Mouse (Mus musculus) ovary, postnatal 14 days (tissue): Measurements from ENCODE around the gene Ranbp3l.

Experiments
- DNase-seq: peaks from one replicate; pipeline ENCODE4 v3.0.0; 2022; ENCODE audit warnings: low spot score

The Ranbp3l gene

DNA sequence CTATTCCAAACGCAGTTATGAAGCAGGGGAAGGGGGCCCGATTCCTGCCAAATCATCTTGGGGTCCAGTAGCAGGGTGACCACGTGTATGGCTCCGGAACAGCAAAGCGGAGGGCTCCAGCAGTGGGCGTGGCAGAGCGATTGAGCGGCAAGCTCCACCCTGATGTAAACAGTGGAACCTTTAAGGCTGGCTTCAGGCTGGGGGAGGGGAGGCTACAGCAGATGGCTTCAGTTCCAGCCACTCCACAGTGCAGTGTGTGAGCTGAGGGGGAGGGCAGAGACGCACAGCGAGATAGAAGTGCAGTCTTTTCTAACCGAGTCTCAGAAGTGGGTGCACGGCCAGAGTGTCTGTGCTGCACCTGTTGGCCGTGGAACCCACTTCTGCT lies 126.6 kb downstream of the Ranbp3l start:
- no peak for DNase-seq

- no peak for DNase-seq
Observed at GRCm38 (mm10) chr15:9096865-9097264, 129.1 kb downstream of the Ranbp3l start.

DNA sequence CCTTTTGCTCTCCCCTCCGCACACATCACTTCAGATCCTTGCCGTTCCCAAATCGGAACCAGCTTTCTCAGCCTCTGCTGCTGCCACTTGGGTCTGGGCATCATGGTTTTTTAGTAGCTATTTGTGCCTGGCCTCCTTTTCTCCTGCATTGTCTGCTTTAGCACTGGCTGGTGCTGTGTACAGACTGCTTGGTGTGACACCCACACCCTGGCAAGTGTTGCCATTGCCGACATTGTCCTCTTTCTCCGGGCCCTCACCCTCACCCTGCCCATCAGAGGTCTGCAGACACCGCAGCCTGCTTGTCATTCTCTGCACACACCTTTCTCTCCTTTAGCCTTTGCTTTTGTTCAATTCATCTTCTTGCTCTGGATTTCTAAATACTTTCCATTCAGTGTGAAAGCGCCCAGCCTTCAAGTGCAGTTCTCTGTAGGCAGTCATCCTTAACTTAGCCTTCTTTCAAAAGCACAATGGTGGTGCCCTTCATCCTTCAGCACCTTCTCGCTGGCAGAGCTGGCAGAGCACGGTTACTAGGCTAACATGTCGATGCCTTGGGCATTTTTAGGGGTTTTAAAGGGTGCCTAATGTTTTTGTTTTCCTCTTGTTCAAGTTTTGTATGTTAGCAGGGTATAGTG lies 132.8 kb downstream of the Ranbp3l start:
- no peak for DNase-seq

DNA sequence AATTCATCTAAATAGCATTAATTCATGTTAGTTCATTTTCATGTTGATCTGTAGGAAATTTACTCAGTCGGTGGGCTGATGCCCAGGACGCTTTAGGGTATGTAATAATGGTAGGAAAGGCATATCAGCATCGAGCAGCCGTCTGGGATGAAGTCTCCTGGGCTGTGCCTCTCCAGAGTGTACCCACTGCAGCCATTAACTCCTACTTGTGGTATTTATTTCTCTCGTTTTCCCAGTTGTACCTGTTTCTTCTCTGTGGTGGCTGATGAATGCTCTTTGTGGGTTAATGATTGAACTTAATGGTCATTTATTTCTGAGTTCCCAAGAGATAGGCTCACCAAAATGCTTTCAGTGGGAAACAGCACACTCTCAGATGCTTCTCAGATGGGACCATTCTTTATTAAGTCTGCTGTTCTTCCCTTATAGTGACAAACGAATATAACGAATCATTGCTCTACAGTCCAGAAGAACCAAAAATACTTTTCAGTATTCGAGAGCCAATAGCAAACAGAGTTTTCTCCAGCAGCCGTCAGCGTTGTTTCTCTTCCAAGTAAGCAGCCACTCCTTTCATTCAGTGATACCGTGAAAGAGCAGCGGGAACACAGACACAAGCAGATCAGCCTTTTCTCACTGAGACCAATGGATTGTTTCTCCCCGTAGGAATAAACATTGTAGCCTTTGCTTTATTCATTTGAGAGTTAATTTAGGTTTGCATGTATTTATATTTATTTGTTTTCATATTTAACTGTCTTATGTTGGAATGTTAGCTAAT lies 138.7 kb downstream of the Ranbp3l start:
- DNase-seq: no peak

GRCm38 (mm10) chr15:9110526-9111347 lies 143.0 kb downstream of the Ranbp3l start:
- DNase-seq: no peak

DNA sequence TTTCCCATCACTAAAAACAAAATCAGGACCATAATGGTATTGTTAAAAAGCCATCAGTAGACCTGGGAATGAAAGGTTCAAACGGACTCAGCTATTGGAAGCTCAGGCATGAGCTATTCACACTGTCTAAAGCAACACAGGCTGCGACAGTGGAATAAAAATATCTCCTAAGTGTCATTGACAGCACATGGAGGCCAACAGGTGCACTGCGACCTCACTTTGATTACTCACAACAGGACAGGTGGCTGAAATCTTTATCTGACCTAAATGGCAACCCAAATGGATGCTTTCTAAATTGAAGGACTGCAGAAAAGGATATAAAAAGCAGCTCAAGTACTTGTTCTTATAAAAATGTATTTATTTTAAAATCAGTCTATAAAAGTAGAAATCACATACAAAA lies 143.9 kb downstream of the Ranbp3l start:
- no peak for DNase-seq

DNA sequence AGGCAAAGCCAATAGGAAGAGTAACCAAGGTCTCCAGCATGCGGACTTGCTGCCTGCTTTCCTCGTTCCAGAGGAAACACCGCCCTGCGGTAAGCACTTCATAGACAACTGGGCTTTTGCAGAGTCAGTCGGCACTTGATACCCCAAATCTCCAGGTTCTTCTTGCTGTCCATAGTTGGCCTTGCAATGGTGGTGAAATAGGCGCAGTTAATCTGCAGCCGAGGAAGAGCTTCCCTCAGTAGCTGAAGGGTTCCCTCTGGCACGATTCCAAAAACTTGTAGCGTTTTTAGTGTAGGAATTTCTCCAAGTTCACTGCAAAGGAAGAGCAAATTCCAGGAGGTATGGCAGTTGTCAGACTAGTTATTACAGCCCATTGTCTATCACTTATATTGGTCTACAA lies 145.8 kb downstream of the Ranbp3l start:
- DNase-seq: no peak

DNA sequence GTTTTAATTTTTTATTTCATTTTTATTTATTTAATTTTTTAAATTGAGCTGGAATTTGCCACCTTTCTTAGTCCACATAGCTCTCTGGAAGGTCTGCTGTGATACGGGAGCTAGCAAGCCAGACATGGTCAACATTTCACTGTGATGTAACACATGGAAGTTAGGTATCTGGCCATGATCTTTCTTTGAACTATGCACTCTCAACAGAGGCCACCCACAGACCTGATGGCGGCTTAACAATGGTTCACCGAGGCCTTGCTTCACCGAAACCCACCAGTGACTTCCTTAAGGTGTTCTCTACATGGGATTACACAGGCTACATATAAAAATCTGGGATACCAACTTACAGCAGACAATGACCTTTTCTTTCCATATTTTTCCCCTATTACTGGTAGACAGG lies 146.4 kb downstream of the Ranbp3l start:
- DNase-seq: no peak

DNA sequence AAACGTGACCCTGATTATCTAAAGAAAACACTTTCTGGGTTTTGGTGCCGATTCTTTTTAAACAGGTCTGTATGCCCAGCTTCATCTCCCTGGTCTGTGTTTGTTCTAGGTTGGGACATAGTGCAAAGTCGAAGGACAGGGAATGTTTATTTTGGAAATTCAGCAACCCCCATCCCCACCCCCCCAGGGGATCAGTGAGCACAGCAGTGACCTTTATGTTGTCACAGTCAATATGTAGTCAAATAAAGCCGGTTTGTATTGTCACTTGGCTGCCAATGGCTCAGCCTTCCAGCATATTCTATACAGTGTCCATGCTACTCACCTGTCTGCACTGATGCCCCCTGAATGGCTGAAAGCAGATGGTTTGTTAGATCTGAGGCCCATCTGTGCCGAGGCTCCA lies 146.8 kb downstream of the Ranbp3l start:
- DNase-seq: no peak
